ENCODE assay signal across 25 mouse cellular contexts in the genomic region with DNA sequence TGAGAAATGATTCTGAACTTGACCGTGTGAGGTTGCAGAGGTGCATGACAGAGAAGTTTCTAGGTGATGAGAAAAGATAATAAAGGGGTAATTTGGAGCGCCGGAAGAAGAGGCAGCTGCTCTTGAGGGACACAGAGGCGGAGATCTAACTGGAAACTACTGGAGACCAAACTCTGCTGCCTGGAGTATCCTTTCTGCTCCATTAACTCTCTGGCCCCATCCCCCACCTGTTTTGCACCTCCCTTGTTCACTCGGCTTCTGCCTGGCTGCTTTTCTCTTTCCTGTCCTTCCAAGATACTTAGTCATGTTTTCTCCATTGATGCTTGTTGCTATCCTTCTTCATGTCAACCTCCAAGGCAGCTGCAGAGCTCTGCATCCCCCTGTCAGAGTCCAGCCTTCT.
"Had no signal": no experiment of that assay in that cellular context is flagged by ENCODE, and none has a peak within 500 bp of the region (broad histone marks: within the 10 kb centered on the region; RNA-seq: fewer than 3 reads in every experiment).

No protein-coding gene starts in this region.

- H3K27me3 ChIP-seq: heart, embryonic 12.5 days; hindbrain, embryonic 12.5 days; intestine, embryonic 15.5 days; limb, embryonic 12.5 days; liver, embryonic 13.5 days; liver, embryonic 15.5 days had no signal

- ATAC-seq: forebrain, embryonic 16.5 days; hindbrain, embryonic 16.5 days; inflammation-experienced regulatory T-cells, adult 6 months; intestine, embryonic 15.5 days; intestine, postnatal 0 days; liver, postnatal 0 days had no signal

- H3K36me3 ChIP-seq: heart, embryonic 10.5 days; heart, embryonic 12.5 days; hindbrain, embryonic 10.5 days; hindbrain, embryonic 12.5 days; intestine, embryonic 15.5 days; limb, embryonic 10.5 days; limb, embryonic 12.5 days; liver, embryonic 13.5 days; liver, embryonic 15.5 days had no signal

- H3K27ac ChIP-seq: gastrocnemius, adult 2 months; heart, embryonic 10.5 days; hindbrain, embryonic 10.5 days; hindbrain, embryonic 12.5 days; hindbrain, embryonic 14.5 days; intestine, embryonic 15.5 days; layer of hippocampus, adult 2 months; left cerebral cortex, adult 2 months; limb, embryonic 10.5 days; limb, embryonic 12.5 days; liver, embryonic 13.5 days; liver, embryonic 15.5 days had no signal

- H3K9me3 ChIP-seq: hindbrain, embryonic 12.5 days; intestine, embryonic 15.5 days; limb, embryonic 10.5 days; liver, embryonic 13.5 days; liver, embryonic 15.5 days had no signal

- H3K9ac ChIP-seq: heart, embryonic 12.5 days; hindbrain, embryonic 12.5 days; hindbrain, embryonic 14.5 days; intestine, embryonic 15.5 days; limb, embryonic 12.5 days; liver, embryonic 13.5 days; liver, embryonic 15.5 days; liver, postnatal 0 days had no signal

- H3K4me1 ChIP-seq: heart, embryonic 10.5 days; heart, embryonic 12.5 days; hindbrain, embryonic 10.5 days; hindbrain, embryonic 12.5 days; intestine, embryonic 15.5 days; limb, embryonic 10.5 days; limb, embryonic 12.5 days; liver, embryonic 15.5 days had no signal

- DNase-seq: gastrocnemius, adult 2 months; gastrocnemius, postnatal 10 days; gastrocnemius, postnatal 25 days; heart, adult 18-20 months; heart, postnatal 10 days; heart, postnatal 4 days; liver; liver, embryonic 13.5 days; liver, postnatal 0 days had no signal

- H3K4me2 ChIP-seq: heart, embryonic 12.5 days; hindbrain, embryonic 12.5 days; hindbrain, embryonic 14.5 days; intestine, embryonic 15.5 days; limb, embryonic 12.5 days; liver, embryonic 11.5 days; liver, embryonic 13.5 days; liver, embryonic 15.5 days had no signal

- H3K4me3 ChIP-seq: gastrocnemius, adult 2 months; heart, embryonic 10.5 days; heart, embryonic 12.5 days; hindbrain, embryonic 10.5 days; hindbrain, embryonic 12.5 days; intestine, embryonic 15.5 days; layer of hippocampus, adult 2 months; left cerebral cortex, adult 2 months; limb, embryonic 10.5 days; limb, embryonic 12.5 days; liver, embryonic 13.5 days; liver, embryonic 15.5 days had no signal
